Mouse (Mus musculus): ENCODE results near the gene Tatdn2. TPM values are rescaled to one million over a fixed set of nuclear protein-coding genes. Genes with fewer than 3 reads are reported as not detected.

The Tatdn2 gene
- total RNA-seq (2023; ENCODE audit: inconsistent age), result 172 to 209 TPM (median 195 TPM) in 4 replicates

GRCm38 (mm10) chr6:113696582-113697221 is at the start of gene Tatdn2:
Gene Tatdn2, plus strand, starts transcription at chr6:113697050.

GRCm38 (mm10) chr6:113719878-113720277 is 23.0 kb downstream of the Tatdn2 start, which contains the start of gene Ghrl:
Gene Ghrl, minus strand, starts transcription at chr6:113719880.

GRCm38 (mm10) chr6:113740236-113741217 is 43.7 kb downstream of the Tatdn2 start, which contains the start of gene Sec13:
Gene Sec13, minus strand, starts transcription at chr6:113740743.

Other genes with a start within 250 kb of the Tatdn2 start
- not detected in 4 replicates for gene Il17re, start 238.6 kb upstream of the Tatdn2 start, total RNA-seq (2023; ENCODE audit: inconsistent age)
- not detected in 4 replicates for gene Il17rc, start 225.6 kb upstream of the Tatdn2 start, total RNA-seq (2023; ENCODE audit: inconsistent age)
- 15.4 to 17.8 TPM (median 17.1 TPM) in 4 replicates for gene Creld1, start 213.8 kb upstream of the Tatdn2 start, total RNA-seq (2023; ENCODE audit: inconsistent age)
- gene Prrt3, start 195.1 kb upstream of the Tatdn2 start, total RNA-seq (2023; ENCODE audit: inconsistent age), result 0.36 to 0.86 TPM (median 0.72 TPM) in 4 replicates
- 71.5 to 80.4 TPM (median 76.9 TPM) in 4 replicates for gene Emc3, start 165.4 kb upstream of the Tatdn2 start, total RNA-seq (2023; ENCODE audit: inconsistent age)
- 2.1 to 2.7 TPM (median 2.5 TPM) in 4 replicates for gene Fancd2, start 165.4 kb upstream of the Tatdn2 start, total RNA-seq (2023; ENCODE audit: inconsistent age)
- not detected in 4 replicates for gene Fancd2os, start 96.3 kb upstream of the Tatdn2 start, total RNA-seq (2023; ENCODE audit: inconsistent age)
- 108 to 128 TPM (median 115 TPM) in 4 replicates for gene Brk1, start 92.3 kb upstream of the Tatdn2 start, total RNA-seq (2023; ENCODE audit: inconsistent age)
- 29.5 to 35.8 TPM (median 30.8 TPM) in 4 replicates for gene Vhl, start 73.1 kb upstream of the Tatdn2 start, total RNA-seq (2023; ENCODE audit: inconsistent age)
- 152 to 170 TPM (median 165 TPM) in 4 replicates for gene Irak2, start 58.6 kb upstream of the Tatdn2 start, total RNA-seq (2023; ENCODE audit: inconsistent age)
- 1.1 to 3.8 TPM (median 3.3 TPM) in 3 of 4 replicates, not detected in the other for gene Ghrl, start 22.8 kb downstream of the Tatdn2 start, total RNA-seq (2023; ENCODE audit: inconsistent age)
- gene Sec13, start 43.7 kb downstream of the Tatdn2 start, total RNA-seq (2023; ENCODE audit: inconsistent age), result 93.9 to 111 TPM (median 98.4 TPM) in 4 replicates